Mouse (Mus musculus) CH12.LX (cell line): ENCODE results near the gene Hpn. TPM values are rescaled to one million over a fixed set of nuclear protein-coding genes. Genes with fewer than 3 reads are reported as not detected.

Experiments used
- DNase-seq: peaks from one replicate; pipeline ENCODE4 v3.0.0-alpha.2; 2013; ENCODE audit errors: extremely low read depth
- H3K27ac ChIP-seq: 2 replicates; pipeline ENCODE4 v1.5.1; 2012; ENCODE audit warnings: low read depth, mild to moderate bottlenecking, control low read depth, moderate library complexity; ENCODE audit not compliant: insufficient read depth
- H3K27me3 ChIP-seq: replicated peaks from 2 replicates; pipeline ENCODE3; 2012; ENCODE audit warnings: inconsistent platforms
- H3K36me3 ChIP-seq, 2 experiments: replicated peaks in 1 of 2; 2 replicates each; pipeline versions ENCODE3 to v1.6.1; 2012; ENCODE audit warnings: inconsistent platforms in 1 of 2, low read length in 1 of 2, mild to moderate bottlenecking in 1 of 2, mixed read lengths in 1 of 2, moderate library complexity in 1 of 2; ENCODE audit not compliant: control insufficient read depth in 1 of 2, insufficient read depth in 1 of 2
- H3K4me1 ChIP-seq, 2 experiments: 2 replicates each; pipeline ENCODE4 v1.6.1; 2012; ENCODE audit warnings: inconsistent platforms in 1 of 2, moderate library complexity in 1 of 2; ENCODE audit not compliant: insufficient read depth in 2 of 2, control insufficient read depth in 1 of 2
- H3K4me2 ChIP-seq: 2 replicates; pipeline ENCODE4 v1.6.1; 2012; ENCODE audit warnings: low read depth, mild to moderate bottlenecking, control low read depth; ENCODE audit not compliant: poor library complexity, insufficient read depth, severe bottlenecking
- H3K4me3 ChIP-seq, 3 experiments: fragments of 150-350 bp in 1 of 3; sonication (generic) in 1 of 3; replicated peaks in 1 of 3; 2 replicates each; pipeline versions ENCODE3 to v1.5.1; 2011 to 2012; ENCODE audit warnings: low read depth in 2 of 3, low read length in 2 of 3, mild to moderate bottlenecking in 2 of 3, moderate library complexity in 2 of 3, control low read depth in 1 of 3, improper control_type of control experiment in 1 of 3, inconsistent platforms in 1 of 3, mixed read lengths in 1 of 3; ENCODE audit not compliant: poor library complexity in 1 of 3
- H3K79me2 ChIP-seq: replicated peaks from 2 replicates; pipeline ENCODE4 v1.6.1; 2012; ENCODE audit warnings: mild to moderate bottlenecking, moderate library complexity; ENCODE audit not compliant: control insufficient read depth, poor library complexity, insufficient read depth, severe bottlenecking; ENCODE audit errors: extremely low read depth
- H3K9ac ChIP-seq: 2 replicates; pipeline ENCODE4 v1.6.1; 2012; ENCODE audit warnings: low read depth, mild to moderate bottlenecking, control low read depth, moderate library complexity; ENCODE audit not compliant: insufficient read depth
- H3K9me3 ChIP-seq: replicated peaks from 2 replicates; pipeline ENCODE3; 2012; ENCODE audit warnings: low read length, inconsistent platforms, mixed read lengths
- CHD1 ChIP-seq: IDR thresholded peaks from 2 replicates; pipeline ENCODE4 v1.6.1; 2012; ENCODE audit warnings: low read depth, low read length, improper control_type of control experiment, inconsistent platforms
- CHD2 ChIP-seq: IDR thresholded peaks from 2 replicates; pipeline ENCODE4 v1.6.1; 2011; ENCODE audit warnings: low read length, improper control_type of control experiment
- CTCF ChIP-seq, 2 experiments: IDR thresholded peaks in 1 of 2; conservative IDR thresholded peaks in 1 of 2; 2 replicates each; pipeline ENCODE4 v1.5.1; 2011 to 2012; ENCODE audit warnings: low read depth in 2 of 2, low read length in 2 of 2, improper control_type of control experiment in 1 of 2, inconsistent platforms in 1 of 2, mild to moderate bottlenecking in 1 of 2, moderate library complexity in 1 of 2
- ELF1 ChIP-seq: IDR thresholded peaks from 2 replicates; pipeline ENCODE4 v1.6.1; 2014; ENCODE audit warnings: low read depth, mild to moderate bottlenecking, inconsistent platforms, low read length, improper control_type of control experiment
- ETS1 ChIP-seq: conservative IDR thresholded peaks from 2 replicates; pipeline ENCODE4 v1.6.1; 2012; ENCODE audit warnings: low read depth, mild to moderate bottlenecking, inconsistent platforms, low read length, improper control_type of control experiment, moderate library complexity
- GABPA ChIP-seq: IDR thresholded peaks from 2 replicates; pipeline ENCODE4 v1.6.1; 2012; ENCODE audit warnings: low read depth, low read length, improper control_type of control experiment, inconsistent platforms; ENCODE audit not compliant: insufficient replicate concordance
- IRF4 ChIP-seq: IDR thresholded peaks from 2 replicates; pipeline ENCODE4 v1.6.1; 2014; ENCODE audit warnings: low read depth, mild to moderate bottlenecking, inconsistent platforms, low read length, improper control_type of control experiment
- JUN ChIP-seq: IDR thresholded peaks from 2 replicates; pipeline ENCODE4 v1.6.1; 2011; ENCODE audit warnings: low read depth, mild to moderate bottlenecking, low read length, improper control_type of control experiment, moderate library complexity; ENCODE audit not compliant: insufficient read depth
- MAZ ChIP-seq: IDR thresholded peaks from 2 replicates; pipeline ENCODE4 v1.6.1; 2012; ENCODE audit warnings: low read depth, mild to moderate bottlenecking, inconsistent platforms, low read length, improper control_type of control experiment, moderate library complexity
- MEF2A ChIP-seq: IDR thresholded peaks from 2 replicates; pipeline ENCODE4 v1.6.1; 2014; ENCODE audit warnings: low read depth, mild to moderate bottlenecking, inconsistent platforms, low read length, improper control_type of control experiment, borderline replicate concordance
- NRF1 ChIP-seq: IDR thresholded peaks from 2 replicates; pipeline ENCODE4 v1.6.1; 2014; ENCODE audit warnings: low read depth, mild to moderate bottlenecking, inconsistent platforms, low read length, improper control_type of control experiment, moderate library complexity
- POLR2A ChIP-seq: IDR thresholded peaks from 2 replicates; pipeline ENCODE4 v1.6.1; 2011; ENCODE audit warnings: low read depth, mild to moderate bottlenecking, improper control_type of control experiment, low read length
- RAD21 ChIP-seq: IDR thresholded peaks from 2 replicates; pipeline ENCODE4 v1.6.1; 2011; ENCODE audit warnings: low read depth, mild to moderate bottlenecking, low read length, improper control_type of control experiment, moderate library complexity
- RCOR1 ChIP-seq: conservative IDR thresholded peaks from 2 replicates; pipeline ENCODE4 v1.6.1; 2012; ENCODE audit warnings: low read depth, mild to moderate bottlenecking, inconsistent platforms, low read length, improper control_type of control experiment
- SMC3 ChIP-seq: IDR thresholded peaks from 2 replicates; pipeline ENCODE4 v1.6.1; 2011; ENCODE audit warnings: low read depth, low read length, improper control_type of control experiment
- UBTF ChIP-seq: IDR thresholded peaks from 2 replicates; pipeline ENCODE4 v1.6.1; 2012; ENCODE audit warnings: low read depth, mild to moderate bottlenecking, inconsistent platforms, low read length, improper control_type of control experiment, moderate library complexity
- ZNF384 ChIP-seq: IDR thresholded peaks from 2 replicates; pipeline ENCODE4 v1.6.1; 2012; ENCODE audit warnings: low read depth, low read length, improper control_type of control experiment, inconsistent platforms
- dilution Hi-C: fragments of 300-500 bp; cut with MboI; formaldehyde crosslinking; loops from 2 replicates; pipeline ENCODE4 v1.14.3; 2020; ENCODE audit warnings: low sequenced_read_pairs; ENCODE audit not compliant: extremely low pct_unique_long_range_greater_than_20kb, extremely low pct_ligation_motif_present
- in situ Hi-C: fragments of 300-500 bp; cut with MboI; formaldehyde crosslinking; loops from 3 replicates; pipeline ENCODE4 v1.14.3; 2019; ENCODE audit warnings: low sequenced_read_pairs, low pct_ligation_motif_present, low pct_unique_long_range_greater_than_20kb, mixed read lengths
- polyA plus RNA-seq: library from polyadenylated mRNA; unstranded; fragments of >175 nt; gene quantifications from 2 replicates; pipeline ENCODE4 v1.2.1, GENCODE M21; 2012; ENCODE audit warnings: low read depth; ENCODE audit not compliant: insufficient read length
- total RNA-seq, 2 experiments: library from RNA; depleted of rRNA; stranded (reverse); fragments of 300-350 nt in 1 of 2; fragments of >200 nt in 1 of 2; gene quantifications; 2 replicates each; pipeline ENCODE4 v1.2.3; 2012 to 2014

The Hpn gene
- total and polyA plus RNA-seq, 3 experiments: 3.0 to 16.7 (median 8.7) TPM

- peaks cover 52 to 75% of the 10 kb centered on the region in 2 experiments for H3K36me3 ChIP-seq
Measured at GRCm38 (mm10) chr7:31145596-31146160, 30.6 kb upstream of the Hpn start.

GRCm38 (mm10) chr7:31144886-31145285 is 29.8 kb upstream of the Hpn start:
- dilution Hi-C loops: no loop called here
- Histone ChIP-seq H3K9ac (no peak overlapping the region), H3K27me3 (no peaks in the 10 kb centered on the region), H3K36me3 (peaks cover 58 to 83% of the 10 kb centered on the region in 2 experiments), H3K4me1 (peaks cover 8 to 16% of the 10 kb centered on the region in 2 experiments), H3K4me2 (no peak overlapping the region), H3K9me3 (peaks cover 5% of the 10 kb centered on the region), H3K27ac (no peak overlapping the region), H3K79me2 (peaks cover 51% of the 10 kb centered on the region), H3K4me3 (no peak overlapping the region)
- in situ Hi-C loops: loop anchor here (5.0 kb wide), 1 partner anchor 32 kb away; no protein-coding TSS in a partner anchor
- DNase-seq: peak; percentile 30
- peak in 1 of 2 experiments; percentile 41; a peak in 3 of 4 replicates for TF ChIP-seq CTCF (conservative IDR thresholded peaks at IDR 0.05 in 1 of 2, IDR thresholded peaks at IDR 0.05 in 1 of 2; ENCODE audit: low read depth in 2 of 2, low read length in 2 of 2)
- no peak for TF ChIP-seq IRF4
- TF ChIP-seq ZNF384: no peak
- no peak for TF ChIP-seq NRF1
- TF ChIP-seq SMC3: peak; percentile 26; the same call in 1 of the 2 replicates
- TF ChIP-seq RAD21: peak; percentile 27
- TF ChIP-seq GABPA: no peak

More at GRCm38 (mm10) chr7:31145596-31146160, 30.6 kb upstream of the Hpn start:
- no peak overlapping the region for H3K9ac ChIP-seq
- in situ Hi-C loops: no loop called here
- H3K79me2 ChIP-seq: peaks cover 58% of the 10 kb centered on the region
- H3K27me3 ChIP-seq: no peaks in the 10 kb centered on the region
- no peak overlapping the region for H3K4me2 ChIP-seq
- no peak overlapping the region for H3K4me3 ChIP-seq
- H3K27ac ChIP-seq: no peak overlapping the region
- peaks cover 8 to 16% of the 10 kb centered on the region in 2 experiments for H3K4me1 ChIP-seq
- H3K9me3 ChIP-seq: peaks cover 5% of the 10 kb centered on the region
- dilution Hi-C loops: no loop called here
- no peak for TF ChIP-seq ETS1
- no peak for DNase-seq

- in situ Hi-C loops: loop anchor here (5.0 kb wide), 1 partner anchor 36 kb away; no protein-coding TSS in a partner anchor
- Histone ChIP-seq H3K79me2 (peaks cover 14% of the 10 kb centered on the region), H3K9me3 (peaks cover 5% of the 10 kb centered on the region), H3K4me3 (no peak overlapping the region), H3K27me3 (no peaks in the 10 kb centered on the region), H3K36me3 (peaks cover 86 to 98% of the 10 kb centered on the region in 2 experiments), H3K27ac (no peak overlapping the region), H3K4me2 (no peak overlapping the region), H3K9ac (no peak overlapping the region), H3K4me1 (no peaks in the 10 kb centered on the region)
- TF ChIP-seq MEF2A (no peak), POLR2A (no peak), SMC3 (no peak), MAZ (no peak), UBTF (no peak), JUN (no peak), CHD1 (no peak), RCOR1 (no peak), ZNF384 (no peak), CHD2 (no peak), ELF1 (no peak)
- DNase-seq: no peak
- dilution Hi-C loops: no loop called here
Measured at GRCm38 (mm10) chr7:31140941-31141340, 25.9 kb upstream of the Hpn start.
